Comparison of ENCODE assay signal across 15 mouse cellular contexts in genomic region chr9:34958183-34958830, GRCm38 (mm10).
DNase-seq lines count a peak whose midpoint lies in the region; ATAC-seq lines count a peak whose summit lies in the region.
"Had no signal": no experiment of that assay in that cellular context is flagged by ENCODE, and none has a peak within 500 bp of the region (broad histone marks: within the 10 kb centered on the region; RNA-seq: fewer than 3 reads in every experiment).

No protein-coding gene starts in this region.

- peak; percentile 72 for DNase-seq in layer of hippocampus, adult 11-12 months (ENCODE audit: low spot score)
- DNase-seq in layer of hippocampus, postnatal 25 days (ENCODE audit: extremely low spot score in 1 of 2, low spot score in 1 of 2), result no peak
- DNase-seq in cerebellum, adult 18-20 months, result peak; percentile 61 to 63
- DNase-seq in right cerebral cortex, postnatal 10 days (ENCODE audit: low spot score in 2 of 2), result peak; percentile 51 to 68
- DNase-seq in gastrocnemius, postnatal 25 days, result no peak
- DNase-seq: kidney, adult 2 months; liver, embryonic 13.5 days; thymus, postnatal 25 days had no signal

- H3K4me1 ChIP-seq in forebrain, embryonic 16.5 days (replicated peaks; ENCODE audit: control insufficient read depth, insufficient read depth, low read length), result peaks cover 8% of the 10 kb centered on the region

- H3K27me3 ChIP-seq in forebrain, embryonic 16.5 days (replicated peaks; ENCODE audit: control insufficient read depth, insufficient read depth, low read length), result no peaks in the 10 kb centered on the region
- H3K27me3 ChIP-seq: liver, embryonic 13.5 days; midbrain, embryonic 15.5 days; neural tube, embryonic 13.5 days had no signal

- H3K36me3 ChIP-seq in forebrain, embryonic 16.5 days (ENCODE audit: control insufficient read depth, insufficient read depth), result no peaks in the 10 kb centered on the region
- H3K36me3 ChIP-seq: liver, embryonic 13.5 days; midbrain, embryonic 15.5 days; neural tube, embryonic 13.5 days had no signal

- peak overlapping the region; percentile 59 for H3K27ac ChIP-seq in forebrain, embryonic 16.5 days (ENCODE audit: low read length)
- H3K27ac ChIP-seq: liver, embryonic 13.5 days; macrophage; midbrain, embryonic 15.5 days; neural tube, embryonic 13.5 days had no signal

- no peak overlapping the region for H3K4me2 ChIP-seq in forebrain, embryonic 16.5 days (ENCODE audit: low read length)
- H3K4me2 ChIP-seq: liver, embryonic 13.5 days; midbrain, embryonic 15.5 days; neural tube, embryonic 13.5 days had no signal

- no peaks in the 10 kb centered on the region for H3K9me3 ChIP-seq in forebrain, embryonic 16.5 days (ENCODE audit: control insufficient read depth, low read length)
- H3K9me3 ChIP-seq: liver, embryonic 13.5 days; midbrain, embryonic 15.5 days; neural tube, embryonic 13.5 days had no signal

- H3K4me3 ChIP-seq in forebrain, embryonic 16.5 days (replicated peaks; ENCODE audit: low read length), result no peak overlapping the region
- H3K4me3 ChIP-seq: liver, embryonic 13.5 days; midbrain, embryonic 15.5 days; neural tube, embryonic 13.5 days had no signal

- 47% methylated on average over 5 of the region's 5 CpGs for WGBS in forebrain, embryonic 16.5 days

- no peak overlapping the region for H3K9ac ChIP-seq in forebrain, embryonic 16.5 days (replicated peaks; ENCODE audit: low read depth, low read length)
- H3K9ac ChIP-seq: liver, embryonic 13.5 days; midbrain, embryonic 15.5 days; neural tube, embryonic 13.5 days had no signal

- ATAC-seq in forebrain, embryonic 16.5 days, result peak; percentile 79
- no peak for ATAC-seq in megakaryocyte progenitor cell, adult 5-6 weeks (replicated peaks; ENCODE audit: poor library complexity)
- ATAC-seq: activated CD4-positive, CD25-positive, alpha-beta regulatory T cell, adult 4 months; hindbrain, embryonic 16.5 days; midbrain, embryonic 15.5 days had no signal

Comparison
In these comparisons a context has a peak if more than half of its experiments do, and no peak if none do; other contexts are left out.
1. DNase-seq: peak in layer of hippocampus, adult 11-12 months (single experiment), cerebellum, adult 18-20 months (2 of 2) and right cerebral cortex, postnatal 10 days (2 of 2); none in layer of hippocampus, postnatal 25 days (0 of 2) and gastrocnemius, postnatal 25 days (single experiment).